Mouse (Mus musculus) brain, embryonic 14.5 days (tissue): ENCODE results near the gene Slmap. TPM values are rescaled to one million over a fixed set of nuclear protein-coding genes. Genes with fewer than 3 reads are reported as not detected.

ENCODE experiments used
- DNase-seq: peaks from one replicate; pipeline ENCODE4 v3.0.0-alpha.2; 2011; ENCODE audit warnings: low read depth
- CTCF ChIP-seq: fragments of 200-500 bp; IDR thresholded peaks from 2 replicates; pipeline ENCODE4 v1.5.1; 2012; ENCODE audit warnings: inconsistent platforms, mild to moderate bottlenecking, moderate library complexity, borderline replicate concordance; ENCODE audit not compliant: insufficient read depth, insufficient read length; ENCODE audit errors: extremely low read depth
- POLR2A ChIP-seq: fragments of 200-500 bp; IDR thresholded peaks from 2 replicates; pipeline ENCODE4 v1.6.1; 2012; ENCODE audit warnings: mild to moderate bottlenecking, inconsistent platforms, borderline replicate concordance; ENCODE audit not compliant: poor library complexity, insufficient read depth, insufficient read length, severe bottlenecking; ENCODE audit errors: extremely low read depth
- polyA plus RNA-seq: library from polyadenylated mRNA; depleted of rRNA; stranded (reverse); fragments of >200 nt; gene quantifications from 2 replicates; pipeline ENCODE4 v1.2.3, GENCODE M21; 2012

Slmap gene
- polyA plus RNA-seq, 1 experiment, result 24.5 TPM

DNA sequence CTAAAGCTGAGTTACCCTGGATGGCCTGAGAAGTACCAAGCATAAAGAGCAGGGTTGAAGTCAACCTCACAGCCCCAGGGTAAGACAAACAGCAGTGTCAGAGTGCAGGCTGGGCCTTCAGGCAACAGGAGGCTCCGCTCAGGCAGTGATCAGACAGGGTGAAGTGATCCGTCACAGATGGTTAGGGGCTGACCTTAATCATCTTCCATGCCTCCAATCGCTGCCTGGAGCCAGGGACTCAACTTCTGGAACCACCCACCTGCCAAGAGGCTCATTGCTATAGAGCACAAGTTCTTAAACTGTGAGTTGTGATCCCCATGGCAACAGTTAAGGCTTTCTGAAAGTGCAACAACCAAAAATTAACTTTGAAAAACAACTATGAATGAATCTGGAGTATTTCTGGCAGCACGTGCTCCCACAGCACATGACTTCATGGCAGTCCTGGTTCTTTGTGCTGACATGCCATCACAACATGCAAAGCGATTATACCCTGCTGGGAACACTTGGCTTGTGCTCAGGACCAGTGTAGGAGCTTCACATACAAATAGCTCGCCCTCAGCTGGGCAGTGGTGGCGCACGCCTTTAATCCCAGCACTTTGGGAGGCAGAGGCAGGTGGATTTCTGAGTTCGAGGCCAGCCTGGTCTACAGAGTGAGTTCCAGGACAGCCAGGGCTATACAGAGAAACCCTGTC is 46.3 kb downstream of the Slmap start:
- TF ChIP-seq POLR2A, result no peak
- TF ChIP-seq CTCF, result no peak
- peak; percentile 32 for DNase-seq

DNA sequence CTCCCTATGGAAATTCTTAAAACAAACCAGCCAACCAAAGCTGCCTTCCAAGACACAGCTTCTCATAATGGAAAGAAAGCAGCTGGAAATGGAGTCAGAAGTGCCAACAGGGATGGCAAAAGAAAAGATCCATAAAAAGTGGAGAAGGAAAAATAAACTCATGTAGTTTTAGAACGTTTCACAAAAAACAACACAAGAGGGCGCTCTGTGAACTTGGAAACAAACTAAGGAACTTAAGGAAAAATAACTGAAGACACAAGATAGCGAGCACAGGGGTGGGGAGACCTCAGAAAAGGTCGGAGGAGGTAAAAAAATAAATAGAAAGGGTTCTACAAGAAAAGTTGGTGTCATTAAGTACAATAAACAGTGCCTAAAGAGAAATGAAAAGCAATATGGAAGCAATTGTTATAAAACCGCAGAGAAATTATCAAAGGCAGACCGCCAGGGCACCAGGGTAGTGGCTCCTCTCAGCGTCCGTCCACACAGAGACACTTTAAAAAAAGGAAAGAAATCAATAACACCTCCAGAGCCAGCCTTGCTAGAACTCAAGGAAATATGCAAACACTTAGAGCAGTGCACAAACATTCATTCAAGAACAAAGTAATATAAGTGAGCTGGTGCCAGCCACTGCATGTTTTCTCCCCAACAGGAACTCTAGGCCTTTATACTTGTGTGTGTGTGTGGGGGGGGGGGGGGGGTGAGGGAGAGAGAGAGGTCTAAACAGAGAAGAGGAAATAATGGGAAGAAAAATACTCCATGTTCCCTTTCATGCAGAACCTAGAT is 48.1 kb downstream of the Slmap start:
- TF ChIP-seq POLR2A, result no peak
- TF ChIP-seq CTCF, result 0 out of 2 replicates have a peak, but pooled peaks have one; percentile 5
- DNase-seq, result peak; percentile 77

DNA sequence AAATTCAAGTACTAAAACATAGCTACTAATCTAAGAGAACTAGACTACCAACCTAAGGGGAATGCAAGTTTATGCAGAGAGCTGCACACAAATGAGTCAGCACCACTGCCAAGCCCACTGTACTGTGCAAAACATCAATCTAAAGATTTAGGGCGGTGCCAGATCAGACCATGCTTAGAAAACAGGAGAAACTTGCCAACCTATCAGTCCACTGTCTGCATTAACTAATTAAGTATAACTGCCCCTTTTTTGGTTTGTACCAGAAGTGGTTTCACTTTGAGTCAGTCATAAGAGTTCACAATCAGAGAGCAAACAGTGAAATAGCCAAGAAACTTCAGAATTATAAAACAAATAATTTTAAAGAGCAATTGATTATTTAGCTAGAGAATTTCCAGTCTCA is 53.3 kb downstream of the Slmap start:
- no peak for TF ChIP-seq CTCF
- no peak for TF ChIP-seq POLR2A
- peak; percentile 7 for DNase-seq

DNA sequence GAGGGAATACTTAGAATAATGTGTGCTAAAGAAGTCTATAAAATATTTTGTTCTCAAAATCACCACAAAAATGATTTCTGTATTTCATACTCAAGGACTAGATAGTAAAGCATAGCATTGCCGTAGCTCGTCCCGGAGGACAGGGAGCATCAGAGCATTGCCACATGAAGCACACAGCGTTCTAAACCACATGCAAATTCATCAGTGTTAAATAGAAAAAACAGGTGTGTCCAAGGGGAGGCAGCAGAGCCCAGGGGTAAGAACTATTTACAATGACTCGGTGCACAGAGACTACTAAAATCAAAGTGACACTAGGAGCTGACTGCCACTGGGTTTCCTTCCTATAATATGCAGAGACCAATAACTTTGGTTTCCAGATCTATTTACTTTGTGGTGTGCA is 57.0 kb downstream of the Slmap start:
- TF ChIP-seq POLR2A (no peak), CTCF (no peak)

DNA sequence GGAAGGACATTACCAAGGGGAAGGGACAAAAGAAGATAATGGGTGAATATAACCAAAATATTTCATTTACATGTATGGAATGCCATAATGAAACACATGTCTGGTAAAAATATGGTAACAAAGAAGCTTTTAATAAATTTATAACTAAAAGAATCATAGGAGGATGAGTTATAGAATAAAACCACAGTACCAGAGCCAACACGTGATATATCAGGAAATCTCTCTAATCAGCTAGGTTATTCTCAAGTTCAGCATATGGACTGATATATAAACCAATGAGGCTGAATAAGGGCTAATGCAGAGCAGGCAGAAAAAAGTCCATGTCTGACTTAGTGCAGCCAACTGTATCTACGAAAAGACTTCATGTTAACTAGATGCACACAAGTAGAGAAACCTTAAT is 58.3 kb downstream of the Slmap start:
- TF ChIP-seq CTCF (no peak), POLR2A (no peak)

More for the DNA sequence above, 57.0 kb downstream of the Slmap start:
- DNase-seq, result no peak

DNA sequence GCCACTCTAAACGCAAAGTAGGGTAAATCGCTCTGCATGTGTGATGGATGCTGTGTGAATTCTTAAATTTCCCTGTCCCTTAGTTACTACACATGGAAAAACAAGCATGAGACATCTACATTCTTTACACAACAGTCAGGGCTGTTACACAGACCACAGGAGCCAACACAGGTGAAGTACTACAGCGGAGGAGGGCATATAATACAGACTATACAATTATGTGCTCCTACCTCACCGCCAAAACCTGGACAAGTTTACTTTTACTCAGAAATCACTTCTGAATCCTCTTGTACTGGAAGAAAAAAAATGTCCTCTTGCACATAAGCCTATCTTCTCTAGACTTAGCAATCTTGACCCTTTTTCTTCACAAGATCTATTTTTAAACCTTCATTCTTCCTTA is 66.8 kb downstream of the Slmap start:
- TF ChIP-seq POLR2A (no peak), CTCF (no peak)
- no peak for DNase-seq

More for the DNA sequence above, 58.3 kb downstream of the Slmap start:
- no peak for DNase-seq

DNA sequence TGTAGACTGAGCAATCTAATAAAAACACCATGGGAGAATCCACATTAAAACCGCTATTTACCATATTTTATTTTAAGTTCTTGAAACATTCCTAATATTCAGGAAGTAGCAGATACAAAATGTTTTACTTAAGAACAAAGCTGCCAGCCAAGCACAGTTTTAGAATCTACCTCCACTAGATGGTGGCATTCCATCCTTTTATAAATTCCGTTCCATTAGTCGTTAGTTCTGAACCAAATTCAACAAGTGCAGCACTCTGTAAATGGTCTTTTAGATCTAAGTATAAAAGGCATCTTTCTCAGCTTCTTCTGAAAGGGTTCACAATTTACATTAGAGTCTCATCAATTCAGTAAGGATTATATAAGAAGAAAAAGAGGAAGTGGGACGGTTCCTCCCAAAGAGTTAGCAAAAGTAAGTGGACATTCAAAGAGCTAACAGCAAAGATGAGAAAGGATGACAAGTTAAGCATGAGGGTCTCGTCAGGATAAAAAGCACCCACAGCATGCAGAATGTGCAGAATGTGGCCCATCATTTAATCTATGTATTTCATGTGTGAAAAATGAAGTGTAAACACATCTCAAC is 68.1 kb downstream of the Slmap start:
- no peak for DNase-seq
- no peak for TF ChIP-seq POLR2A
- TF ChIP-seq CTCF, result no peak

DNA sequence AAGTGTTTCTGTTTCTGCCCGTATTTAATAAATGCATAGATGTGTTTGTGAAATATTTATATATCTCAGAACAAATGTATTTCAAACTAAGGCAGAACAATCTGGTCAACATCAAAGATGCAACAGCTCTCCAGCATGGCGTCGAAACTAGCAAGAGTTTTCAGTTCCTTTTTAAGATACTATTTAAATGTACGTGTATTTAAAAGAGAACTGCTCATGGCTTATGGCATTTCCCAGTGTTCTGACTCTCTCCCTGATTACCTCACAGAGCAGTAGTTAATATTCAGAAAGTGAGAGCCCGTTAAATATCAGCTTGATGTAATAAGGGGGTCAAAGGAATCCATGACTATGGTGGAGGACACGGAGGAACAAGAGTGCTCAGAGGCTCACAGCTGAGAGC is 68.8 kb downstream of the Slmap start:
- TF ChIP-seq POLR2A (no peak), CTCF (no peak)
- no peak for DNase-seq

DNA sequence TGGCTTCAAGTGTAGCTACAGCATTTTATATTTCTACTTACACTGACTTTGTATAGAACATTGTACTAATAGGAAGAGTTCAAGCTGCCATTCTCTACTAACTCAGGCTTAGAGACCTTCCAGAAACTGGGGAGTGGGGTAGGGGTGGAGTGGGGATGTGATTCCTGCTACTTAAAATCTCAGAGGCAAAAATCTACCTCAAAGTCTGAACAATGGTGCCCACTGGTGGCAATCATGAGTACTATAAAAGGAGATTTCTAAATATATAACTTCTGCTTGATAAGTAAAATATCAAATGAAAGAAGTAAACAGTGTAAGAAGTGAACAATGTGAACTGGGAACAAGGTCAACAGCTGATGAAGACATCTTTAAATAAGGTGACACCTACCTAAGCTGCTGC is 75.2 kb downstream of the Slmap start:
- DNase-seq, result peak; percentile 55
- no peak for TF ChIP-seq POLR2A
- peak; percentile 17; the same call in 1 of the 2 replicates for TF ChIP-seq CTCF

DNA sequence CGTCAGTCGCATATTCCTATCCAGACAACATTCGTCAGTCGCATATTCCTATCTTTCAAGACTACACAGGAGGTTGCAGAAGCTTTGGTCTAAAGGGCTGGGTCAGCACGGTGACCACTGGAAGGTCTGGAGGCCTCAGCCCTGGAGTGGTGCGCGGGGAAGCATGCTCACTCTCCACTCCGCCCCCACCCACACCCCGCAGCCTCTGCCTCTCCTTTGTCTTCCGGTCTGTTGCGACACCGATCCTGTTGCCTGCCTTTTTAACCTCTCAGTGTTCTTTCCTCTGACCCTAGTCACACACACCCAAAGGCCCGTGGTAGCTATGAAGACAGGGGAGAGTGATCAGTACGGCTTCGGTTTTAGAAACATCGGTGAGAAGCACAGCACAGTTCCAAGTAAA is 79.9 kb downstream of the Slmap start:
- TF ChIP-seq CTCF (no peak), POLR2A (no peak)
- DNase-seq, result no peak

DNA sequence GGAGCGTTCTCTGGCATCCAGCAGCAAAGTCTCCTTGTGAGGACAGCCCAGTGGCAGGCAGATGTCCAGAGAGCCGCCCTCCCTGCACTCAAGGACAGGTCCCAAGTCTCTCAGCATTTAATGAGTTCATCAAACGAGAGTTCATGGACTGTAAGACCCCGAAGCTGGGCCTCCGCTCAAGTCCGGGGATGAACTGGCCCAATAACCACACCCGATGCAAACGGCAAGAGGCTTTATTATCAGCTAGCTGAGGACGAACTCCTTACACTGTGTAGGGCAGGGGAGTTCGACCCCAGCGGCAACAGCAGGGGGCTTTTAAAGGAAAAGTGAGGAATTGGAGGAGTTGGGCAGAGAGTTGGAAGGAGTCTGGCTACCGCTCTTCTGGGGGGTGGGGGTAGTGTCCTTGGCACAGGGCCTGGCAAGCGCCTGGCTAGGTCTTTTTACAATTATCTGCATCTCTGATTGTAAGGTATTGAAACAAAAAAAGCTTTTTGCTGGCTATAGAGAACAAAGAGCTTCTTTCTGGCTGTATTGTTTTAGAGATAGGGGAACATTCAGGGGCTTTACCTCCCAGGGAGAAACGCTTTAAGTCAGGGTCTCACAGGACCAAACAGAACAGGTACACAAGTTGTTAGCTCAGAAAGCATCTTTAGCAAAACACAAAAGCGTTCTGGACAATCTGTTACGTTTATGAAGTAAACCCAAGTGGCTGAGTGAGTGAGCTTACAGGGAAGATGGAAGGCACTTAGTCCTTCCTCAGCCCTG is 84.5 kb downstream of the Slmap start:
- TF ChIP-seq POLR2A (no peak), CTCF (no peak)
- peak; percentile 41 for DNase-seq

DNA sequence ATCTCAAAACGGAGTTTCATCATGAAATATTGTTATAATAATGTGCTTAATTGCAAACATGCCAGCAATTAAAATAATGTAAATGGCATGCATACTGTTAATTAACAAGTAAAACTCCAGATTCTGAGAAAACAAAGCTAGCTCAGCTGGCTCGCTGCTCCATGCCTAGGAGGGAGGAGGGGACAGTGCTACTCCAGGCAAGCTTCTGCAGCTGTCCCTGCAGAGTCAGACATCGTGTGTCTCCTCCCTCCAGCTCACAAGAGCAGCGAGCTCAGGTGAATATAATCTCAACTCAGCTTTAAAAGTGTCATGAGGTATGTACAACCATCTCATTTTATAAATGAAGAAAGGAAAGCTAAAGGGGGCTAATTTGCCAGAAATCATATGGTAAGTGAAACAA is 86.2 kb downstream of the Slmap start:
- peak; percentile 38 for DNase-seq
- TF ChIP-seq CTCF (no peak), POLR2A (no peak)

DNA sequence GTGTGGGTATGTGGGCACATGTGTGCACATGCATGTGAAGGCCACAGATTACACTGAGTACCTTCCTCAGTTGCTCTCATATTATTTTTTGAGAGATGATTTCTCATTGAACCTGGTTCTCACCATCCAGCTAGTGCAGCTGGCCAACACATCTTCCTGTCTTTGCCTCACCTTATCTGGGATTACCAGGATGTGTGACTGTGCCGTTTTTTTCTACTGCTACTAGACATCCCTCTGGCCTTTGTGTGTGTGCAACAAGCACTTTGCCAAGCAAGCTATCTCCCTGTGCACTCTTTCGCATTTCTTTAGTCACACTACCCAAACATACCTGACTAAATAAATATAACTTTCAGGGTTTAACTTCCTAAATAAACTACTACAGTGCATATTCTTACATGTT is 87.5 kb downstream of the Slmap start:
- no peak for DNase-seq
- TF ChIP-seq POLR2A (no peak), CTCF (no peak)
